Mouse (Mus musculus) heart, embryonic 10.5 days (tissue): ENCODE data around the gene Atg16l1. TPM values are rescaled to one million over a fixed set of nuclear protein-coding genes. Genes with fewer than 3 reads are reported as not detected.

ENCODE experiments used
- DNase-seq: peaks from one replicate; pipeline ENCODE4 v3.0.0-alpha.2; 2017; ENCODE audit warnings: low spot score
- H3K27ac ChIP-seq: fragments of 300-500 bp; sonication (generic); 2 replicates; pipeline ENCODE4 v1.5.1; 2016; ENCODE audit warnings: mild to moderate bottlenecking
- H3K27me3 ChIP-seq: fragments of 300-500 bp; sonication (generic); 2 replicates; pipeline ENCODE4 v1.6.1; 2016; ENCODE audit warnings: mild to moderate bottlenecking; ENCODE audit not compliant: poor library complexity, insufficient read depth, severe bottlenecking
- H3K36me3 ChIP-seq: fragments of 300-500 bp; sonication (generic); 2 replicates; pipeline ENCODE4 v1.6.1; 2016; ENCODE audit warnings: mild to moderate bottlenecking, moderate library complexity
- H3K4me1 ChIP-seq: fragments of 300-500 bp; sonication (generic); 2 replicates; pipeline ENCODE4 v1.6.1; 2016; ENCODE audit warnings: mild to moderate bottlenecking
- H3K4me3 ChIP-seq: fragments of 300-500 bp; sonication (generic); 2 replicates; pipeline ENCODE4 v1.5.1; 2016; ENCODE audit warnings: mild to moderate bottlenecking, moderate library complexity
- H3K9me3 ChIP-seq: fragments of 300-500 bp; sonication (generic); 2 replicates; pipeline ENCODE4 v1.6.1; 2016; ENCODE audit warnings: mild to moderate bottlenecking, moderate library complexity
- WGBS: fragments of 180-500 bp; shearing (Covaris S2); methylation state at CpG from one replicate; pipeline ENCODE4 v1.1.7; 2016; 5-methylcytosine and 5-hydroxymethylcytosine counted together
- polyA plus RNA-seq: library from polyadenylated mRNA; unstranded; fragments of >200 nt; fragmentation: Nextera tagmentation; extraction: Ambion mirVana; gene quantifications from 2 replicates; pipeline ENCODE4 v1.2.1, GENCODE M21; 2016

Gene Atg16l1
- polyA plus RNA-seq, 1 experiment from 2014 or later, result 33.5 TPM

DNA sequence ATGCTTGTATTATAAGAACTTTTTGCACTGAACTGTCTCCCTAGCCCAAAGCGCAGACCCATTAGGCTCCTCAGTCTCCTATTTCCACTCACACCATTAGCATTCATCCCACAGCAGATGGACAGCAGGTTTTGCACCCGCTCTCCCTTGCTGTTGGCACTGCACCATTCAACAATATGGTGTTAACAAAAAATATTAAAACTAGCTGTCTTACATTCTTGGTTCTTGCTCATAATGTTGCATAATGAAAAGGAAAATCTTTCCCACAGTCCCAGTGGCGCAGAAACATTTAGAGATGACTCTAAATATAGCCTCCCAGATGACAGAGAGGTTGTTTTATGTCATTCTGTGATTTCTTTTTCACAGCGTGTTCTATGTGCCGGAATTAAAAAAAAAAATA is 22.5 kb upstream of the Atg16l1 start:
- Histone ChIP-seq H3K4me1 (no peaks in the 10 kb centered on the region), H3K27ac (no peak overlapping the region), H3K36me3 (no peaks in the 10 kb centered on the region), H3K9me3 (no peaks in the 10 kb centered on the region), H3K27me3 (no peaks in the 10 kb centered on the region; the same call in 1 of the 2 replicates), H3K4me3 (no peak overlapping the region)
- WGBS, result 81% methylated on average over 5 of the region's 5 CpGs
- DNase-seq, result no peak

GRCm38 (mm10) chr1:87734153-87734552 is 21.5 kb upstream of the Atg16l1 start:
- no peaks in the 10 kb centered on the region for H3K9me3 ChIP-seq
- H3K4me3 ChIP-seq, result no peak overlapping the region
- no peak overlapping the region for H3K27ac ChIP-seq
- H3K4me1 ChIP-seq, result no peaks in the 10 kb centered on the region
- H3K36me3 ChIP-seq, result no peaks in the 10 kb centered on the region
- no peak for DNase-seq
- no peaks in the 10 kb centered on the region; the same call in 1 of the 2 replicates for H3K27me3 ChIP-seq
- 73% methylated on average over 3 of the region's 3 CpGs for WGBS

DNA sequence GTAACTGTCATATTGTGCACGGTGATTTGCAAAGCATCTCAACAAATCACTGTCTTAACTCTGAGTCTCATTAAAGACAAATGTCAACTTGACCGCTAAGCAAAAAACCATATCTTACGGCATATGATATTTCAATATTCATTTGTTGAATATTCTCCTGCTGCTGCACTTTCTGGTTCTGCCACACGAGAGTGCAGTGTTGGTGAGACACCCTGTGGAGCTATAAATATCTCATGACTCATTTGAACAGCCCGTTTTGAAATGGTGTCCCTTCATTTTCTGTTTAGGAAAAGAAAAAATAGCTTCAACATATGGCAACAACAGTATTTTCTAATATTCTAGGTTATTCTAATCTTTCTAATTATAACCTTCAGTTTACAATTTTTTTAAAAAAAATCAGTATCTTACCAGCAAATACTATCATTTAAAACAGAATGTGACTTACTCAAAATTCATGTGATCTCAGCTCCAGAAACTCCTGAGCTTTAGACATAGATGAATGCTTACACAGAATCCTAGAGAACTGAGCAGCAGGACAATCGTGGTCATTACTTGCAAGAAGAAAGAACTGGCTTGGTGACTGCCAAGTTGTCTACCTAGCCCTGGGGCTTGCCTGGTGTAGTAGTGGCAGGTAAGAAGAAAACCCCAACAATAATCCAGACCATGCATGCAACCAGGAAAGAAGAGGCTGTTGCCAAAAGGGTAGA is 14.9 kb upstream of the Atg16l1 start:
- WGBS, result 57% methylated on average over 6 of the region's 6 CpGs
- no peaks in the 10 kb centered on the region for H3K9me3 ChIP-seq

GRCm38 (mm10) chr1:87749360-87749973 is 6.2 kb upstream of the Atg16l1 start:
- no peak overlapping the region for H3K4me3 ChIP-seq
- H3K9me3 ChIP-seq, result no peaks in the 10 kb centered on the region
- H3K4me1 ChIP-seq, result no peaks in the 10 kb centered on the region
- no peak for DNase-seq
- H3K36me3 ChIP-seq, result no peaks in the 10 kb centered on the region
- no peak overlapping the region for H3K27ac ChIP-seq
- H3K27me3 ChIP-seq, result no peaks in the 10 kb centered on the region; the same call in 1 of the 2 replicates

More for the DNA sequence above, 14.9 kb upstream of the Atg16l1 start:
- Histone ChIP-seq H3K4me1 (no peaks in the 10 kb centered on the region), H3K27me3 (no peaks in the 10 kb centered on the region; the same call in 1 of the 2 replicates), H3K36me3 (no peaks in the 10 kb centered on the region), H3K27ac (no peak overlapping the region), H3K4me3 (no peak overlapping the region)
- DNase-seq, result no peak

DNA sequence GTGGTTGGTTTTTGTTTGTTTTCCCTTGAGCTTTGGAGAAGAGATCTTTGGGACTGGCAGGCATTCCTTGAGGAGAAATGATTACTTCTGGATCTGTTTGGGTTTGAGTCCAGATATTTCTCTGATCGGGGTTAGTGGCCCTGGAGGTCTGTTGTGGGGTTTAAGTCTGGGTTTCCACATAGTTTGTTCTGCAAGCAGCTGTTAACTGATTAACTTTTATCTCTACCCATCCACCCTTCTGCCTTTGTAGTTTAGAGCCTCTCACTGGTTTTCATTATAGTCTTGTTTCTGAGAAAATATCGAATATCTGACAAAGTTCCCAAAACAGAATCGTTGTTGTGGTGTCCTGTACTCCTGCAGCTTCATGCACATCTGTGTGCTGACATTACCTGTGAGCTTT is 8.2 kb downstream of the Atg16l1 start:
- H3K27me3 ChIP-seq, result no peaks in the 10 kb centered on the region
- H3K9me3 ChIP-seq, result no peaks in the 10 kb centered on the region
- H3K36me3 ChIP-seq, result peaks cover 94% of the 10 kb centered on the region
- H3K4me1 ChIP-seq, result no peaks in the 10 kb centered on the region
- H3K27ac ChIP-seq, result no peak overlapping the region
- WGBS, result 90% methylated on average over 3 of the region's 3 CpGs
- no peak overlapping the region for H3K4me3 ChIP-seq
- no peak for DNase-seq

DNA sequence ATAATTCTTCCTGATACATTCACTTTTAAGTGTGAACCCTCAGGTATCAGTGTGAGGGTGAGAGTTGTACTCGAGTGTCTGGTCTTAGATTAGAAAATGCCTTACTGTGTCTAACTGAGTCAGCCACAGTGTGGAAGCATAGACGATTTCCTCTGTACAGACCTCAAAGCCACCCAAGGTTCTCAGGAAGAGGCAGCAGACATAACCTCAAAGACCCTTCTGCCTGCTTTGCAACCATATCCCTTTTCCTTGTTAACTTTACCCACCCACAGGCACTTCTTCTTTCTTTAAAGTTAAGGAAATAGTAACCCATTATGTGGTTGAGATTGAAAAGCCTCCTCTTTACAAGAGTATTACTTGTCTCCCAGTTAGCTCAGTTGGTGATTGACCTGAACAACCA is 10.1 kb downstream of the Atg16l1 start:
- H3K27me3 ChIP-seq, result no peaks in the 10 kb centered on the region
- no peaks in the 10 kb centered on the region for H3K9me3 ChIP-seq
- H3K27ac ChIP-seq, result no peak overlapping the region
- DNase-seq, result no peak
- 83% methylated on average over 2 of the region's 2 CpGs for WGBS
- H3K4me3 ChIP-seq, result no peak overlapping the region
- H3K4me1 ChIP-seq, result no peaks in the 10 kb centered on the region
- peaks cover 89% of the 10 kb centered on the region for H3K36me3 ChIP-seq

GRCm38 (mm10) chr1:87766233-87766632 is 10.6 kb downstream of the Atg16l1 start:
- H3K36me3 ChIP-seq, result peaks cover 90% of the 10 kb centered on the region

DNA sequence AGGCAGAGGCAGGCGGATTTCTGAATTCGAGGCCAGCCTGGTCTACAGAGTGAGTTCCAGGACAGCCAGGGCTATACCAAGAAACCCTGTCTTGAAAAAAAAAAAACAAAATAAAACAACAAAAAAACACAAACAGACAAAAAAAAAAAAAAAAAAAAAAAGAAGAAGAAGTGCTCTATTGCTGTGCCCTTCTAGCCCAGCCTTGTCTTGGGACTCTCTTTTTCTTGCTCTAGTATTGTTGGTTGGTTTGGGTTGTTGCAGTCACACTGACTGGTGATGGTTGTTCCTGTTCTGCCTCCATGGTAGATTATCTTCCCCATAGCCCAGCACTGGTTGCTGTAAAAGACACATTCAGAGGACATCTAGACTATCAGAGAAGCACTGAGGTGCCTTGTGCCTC is 13.6 kb downstream of the Atg16l1 start:
- Histone ChIP-seq H3K9me3 (no peaks in the 10 kb centered on the region), H3K27ac (no peak overlapping the region), H3K36me3 (peaks cover 90% of the 10 kb centered on the region), H3K4me1 (no peaks in the 10 kb centered on the region), H3K4me3 (no peak overlapping the region), H3K27me3 (no peaks in the 10 kb centered on the region)
- DNase-seq, result no peak
- 89% methylated on average over 2 of the region's 2 CpGs for WGBS

More at GRCm38 (mm10) chr1:87766233-87766632, 10.6 kb downstream of the Atg16l1 start:
- 91% methylated on average over 3 of the region's 3 CpGs for WGBS
- Histone ChIP-seq H3K27me3 (no peaks in the 10 kb centered on the region), H3K27ac (no peak overlapping the region), H3K4me1 (no peaks in the 10 kb centered on the region), H3K9me3 (no peaks in the 10 kb centered on the region), H3K4me3 (no peak overlapping the region)
- no peak for DNase-seq

GRCm38 (mm10) chr1:87770486-87770885 is 14.8 kb downstream of the Atg16l1 start:
- no peak overlapping the region for H3K4me3 ChIP-seq

DNA sequence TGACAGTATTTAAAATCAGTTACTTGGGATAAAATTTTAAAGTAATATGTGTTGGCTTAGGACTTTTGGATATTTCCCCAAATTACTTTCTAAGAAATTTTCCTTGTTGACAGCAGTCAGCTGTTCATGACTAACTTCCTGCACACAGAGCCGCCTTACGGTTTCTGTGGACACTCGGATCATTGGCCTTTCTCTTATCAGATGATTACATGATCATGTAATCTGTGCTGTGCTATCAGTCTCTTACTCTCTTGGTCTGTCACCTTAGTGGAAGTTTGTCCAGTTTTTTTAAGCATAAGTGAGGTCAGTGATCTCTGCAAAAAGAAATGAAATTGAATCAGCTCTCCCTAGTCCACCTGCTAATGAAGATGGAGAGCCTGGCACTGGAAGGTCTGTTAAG is 16.1 kb downstream of the Atg16l1 start:
- Histone ChIP-seq H3K4me3 (no peak overlapping the region), H3K4me1 (no peaks in the 10 kb centered on the region), H3K36me3 (peaks cover 90% of the 10 kb centered on the region), H3K9me3 (no peaks in the 10 kb centered on the region), H3K27me3 (no peaks in the 10 kb centered on the region), H3K27ac (no peak overlapping the region)
- 91% methylated on average over 3 of the region's 3 CpGs for WGBS
- no peak for DNase-seq

More at GRCm38 (mm10) chr1:87770486-87770885, 14.8 kb downstream of the Atg16l1 start:
- Histone ChIP-seq H3K4me1 (no peaks in the 10 kb centered on the region), H3K9me3 (no peaks in the 10 kb centered on the region), H3K27me3 (no peaks in the 10 kb centered on the region), H3K36me3 (peaks cover 90% of the 10 kb centered on the region), H3K27ac (no peak overlapping the region)
- 72% methylated on average over 3 of the region's 3 CpGs for WGBS
- DNase-seq, result no peak

DNA sequence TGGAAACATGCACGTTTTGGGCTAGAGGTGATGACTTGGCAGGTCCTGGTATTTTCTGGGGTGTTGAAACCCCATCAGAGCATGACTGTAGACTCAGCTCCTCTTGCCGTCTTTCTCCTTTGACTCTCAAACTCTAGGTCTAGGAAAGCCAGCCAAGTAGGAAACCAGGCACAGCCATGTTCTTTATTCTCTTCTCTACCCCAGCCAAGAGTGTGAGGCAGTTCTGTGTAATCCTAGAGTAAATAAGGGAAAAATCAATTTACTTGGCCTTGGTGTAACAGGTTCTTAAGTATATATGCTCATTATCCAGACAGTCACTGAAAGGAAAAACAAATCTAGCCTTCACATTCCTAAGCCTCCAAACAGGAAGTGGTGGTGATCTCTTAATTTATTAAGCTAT is 17.7 kb downstream of the Atg16l1 start:
- Histone ChIP-seq H3K27me3 (no peaks in the 10 kb centered on the region), H3K4me3 (no peak overlapping the region), H3K36me3 (peaks cover 91% of the 10 kb centered on the region), H3K27ac (no peak overlapping the region), H3K4me1 (no peaks in the 10 kb centered on the region), H3K9me3 (no peaks in the 10 kb centered on the region)
- WGBS, result 91% methylated on average over 2 of the region's 2 CpGs
- no peak for DNase-seq

GRCm38 (mm10) chr1:87774845-87775244 is 19.2 kb downstream of the Atg16l1 start:
- WGBS, result 92% methylated on average over 7 of the region's 7 CpGs
- H3K4me3 ChIP-seq, result no peak overlapping the region
- H3K36me3 ChIP-seq, result peaks cover 97% of the 10 kb centered on the region

DNA sequence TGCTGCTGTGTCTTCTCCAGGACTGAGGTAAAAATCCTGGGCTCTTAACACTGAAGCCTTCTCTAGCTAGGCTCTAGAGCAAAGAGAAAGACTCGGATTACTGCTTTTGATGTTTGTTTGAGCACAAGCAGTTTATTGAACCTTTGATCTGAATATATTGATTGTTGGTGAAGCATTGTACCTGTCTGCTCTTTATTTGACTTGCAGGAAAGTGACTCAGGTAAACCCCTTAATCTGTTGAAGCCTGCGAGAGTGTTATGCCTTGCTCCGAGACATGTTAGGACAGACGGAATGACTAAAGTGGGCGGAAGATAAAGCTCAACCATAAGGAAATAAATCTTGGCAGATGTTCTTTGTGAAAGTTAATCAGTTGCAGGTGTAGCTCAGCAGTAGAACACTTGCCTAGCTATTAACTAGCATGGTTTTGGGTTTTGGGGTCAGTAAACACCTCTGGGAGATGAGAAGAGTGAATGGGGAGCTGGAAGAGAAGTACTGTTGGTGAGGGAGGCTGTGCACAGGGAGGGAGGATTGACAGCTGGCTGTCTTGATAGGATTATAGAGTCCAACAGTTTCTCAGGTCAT is 23.6 kb downstream of the Atg16l1 start:
- Histone ChIP-seq H3K9me3 (no peaks in the 10 kb centered on the region), H3K27me3 (no peaks in the 10 kb centered on the region), H3K4me3 (no peak overlapping the region), H3K4me1 (no peaks in the 10 kb centered on the region), H3K27ac (no peak overlapping the region), H3K36me3 (peaks cover 100% of the 10 kb centered on the region)
- no peak for DNase-seq
- WGBS, result 91% methylated on average over 5 of the region's 5 CpGs

More at GRCm38 (mm10) chr1:87774845-87775244, 19.2 kb downstream of the Atg16l1 start:
- no peaks in the 10 kb centered on the region for H3K9me3 ChIP-seq
- no peaks in the 10 kb centered on the region for H3K4me1 ChIP-seq
- no peak overlapping the region for H3K27ac ChIP-seq
- no peaks in the 10 kb centered on the region for H3K27me3 ChIP-seq
- DNase-seq, result no peak
